Mouse (Mus musculus) cerebellum, postnatal 10 days (tissue): ENCODE data around the gene Gnat2.

Experiments used
- DNase-seq, 2 experiments: peaks; one replicate each; pipeline ENCODE4 v3.0.0; 2021; ENCODE audit warnings: mixed read lengths in 2 of 2

Gnat2 gene

DNA sequence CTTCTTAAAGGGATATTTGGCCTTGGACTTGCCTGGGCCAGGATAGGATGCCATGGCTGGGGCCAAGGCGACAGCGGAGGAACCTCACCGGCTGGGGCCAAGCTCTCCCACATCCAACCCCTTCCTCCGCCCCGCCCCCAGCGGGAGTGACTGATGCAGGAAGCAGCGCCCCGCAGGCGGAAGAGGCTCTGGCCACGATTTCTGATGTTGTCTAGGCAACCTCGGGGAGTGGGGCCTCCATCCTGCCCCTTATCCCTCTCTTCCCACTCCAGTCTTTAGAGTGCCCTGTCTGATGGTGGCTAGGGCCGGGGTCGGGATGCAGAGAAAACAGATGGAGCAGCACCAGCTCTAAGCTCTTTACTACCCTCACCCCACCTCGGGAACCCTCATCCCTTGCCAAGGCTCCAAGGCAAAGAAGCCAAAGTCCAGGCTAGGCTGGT, 7.3 kb upstream of the Gnat2 start:
- peak; percentile 95 to 98 for DNase-seq

DNA sequence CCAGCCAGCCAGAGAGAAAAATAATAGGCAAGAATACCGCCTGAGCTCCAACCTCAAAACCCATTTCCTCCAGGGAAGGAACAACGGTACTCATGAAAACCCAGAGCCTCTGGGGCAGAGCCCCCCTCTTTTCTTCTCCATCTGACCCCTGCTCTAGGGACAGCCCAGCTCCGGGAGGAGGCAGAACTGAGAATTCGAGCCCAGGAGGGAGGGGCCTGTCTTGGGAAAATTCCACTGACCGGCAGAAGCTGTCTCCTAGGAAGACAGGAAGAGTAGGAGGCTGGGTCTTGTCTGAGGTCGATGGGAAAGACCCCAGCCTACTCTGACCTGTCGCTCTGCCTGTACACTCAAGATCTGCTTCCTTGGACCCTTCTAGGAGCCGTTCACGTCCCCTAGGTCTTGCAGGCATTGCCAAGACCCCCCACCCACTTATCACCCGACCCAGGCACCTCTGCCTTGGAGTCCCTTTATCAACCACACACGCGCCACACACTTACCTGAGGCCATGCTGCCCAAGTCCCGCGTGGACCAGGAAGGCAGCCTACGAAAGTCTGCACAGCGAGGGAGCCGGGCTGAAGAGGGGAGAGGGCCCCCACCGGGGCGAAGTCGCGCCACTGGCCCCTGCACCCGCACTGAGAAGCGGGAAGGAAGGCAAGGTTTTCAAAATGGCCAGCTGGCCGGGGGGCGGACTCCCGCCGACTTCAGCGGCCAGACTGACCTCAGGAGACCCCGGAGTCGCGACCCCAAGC, 6.7 kb upstream of the Gnat2 start:
- peak; percentile 74 to 76 for DNase-seq

DNA sequence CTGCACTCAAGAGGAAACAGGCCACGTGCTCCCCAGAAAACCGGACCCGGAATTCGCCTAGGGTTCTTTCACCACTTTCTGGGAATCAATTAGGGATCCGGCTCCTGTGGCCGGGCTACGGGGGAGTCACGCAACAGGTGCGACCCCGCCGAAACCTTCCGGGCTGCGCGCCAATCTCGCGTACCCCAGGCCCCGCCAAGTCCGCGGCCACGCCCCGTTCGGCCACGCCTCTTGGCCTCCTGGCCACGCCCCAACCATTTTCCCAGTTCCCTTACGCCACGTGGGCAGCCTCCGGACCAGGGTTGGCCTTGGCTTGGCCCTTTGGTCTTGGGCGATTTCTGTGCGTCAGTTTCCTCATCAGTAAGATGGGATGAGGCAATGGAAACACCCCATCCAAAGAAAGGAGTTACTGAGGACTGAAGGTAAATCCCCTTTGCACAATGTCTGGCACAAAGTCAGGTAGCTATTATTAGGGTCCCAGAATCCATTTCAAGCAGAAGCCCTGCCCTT, 6.1 kb upstream of the Gnat2 start, which contains the start of gene Ampd2:
Ampd2 (minus strand) TSS at position 182 of the 510 bp plus-strand sequence.
- peak; percentile 76 to 80 for DNase-seq

- DNase-seq = no peak
These were observed 5.3 kb upstream of the Gnat2 start for GRCm38 (mm10) chr3:108087329-108087728.

DNA sequence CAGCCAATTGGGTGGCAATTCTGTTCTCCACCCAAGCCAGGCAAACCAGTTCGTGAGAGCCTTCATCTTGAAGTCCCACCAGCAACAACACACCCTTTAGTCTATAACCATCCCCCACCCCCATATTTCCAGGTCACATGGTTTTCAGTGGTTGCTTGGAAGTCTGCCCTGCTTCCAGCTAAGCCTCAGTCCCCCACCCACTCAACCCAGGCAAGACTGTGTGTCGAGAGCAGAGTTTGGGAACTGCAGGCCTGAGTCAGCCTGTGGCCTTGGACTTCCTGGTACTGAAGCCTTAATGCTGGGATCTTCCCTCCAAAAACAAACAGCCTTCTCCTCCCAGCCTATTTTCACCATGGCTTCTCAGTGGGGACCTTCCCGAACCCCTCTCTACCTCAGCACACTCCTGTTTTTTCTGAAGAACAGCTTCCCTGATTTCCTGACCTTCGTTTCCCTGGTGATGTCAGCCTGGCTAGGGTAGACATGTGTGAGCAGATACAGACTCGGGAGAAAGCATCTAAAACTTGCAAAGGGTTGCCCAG, 3.7 kb upstream of the Gnat2 start:
- DNase-seq = no peak

- DNase-seq = no peak
These were observed 2.7 kb upstream of the Gnat2 start for GRCm38 (mm10) chr3:108089916-108090315.

DNA sequence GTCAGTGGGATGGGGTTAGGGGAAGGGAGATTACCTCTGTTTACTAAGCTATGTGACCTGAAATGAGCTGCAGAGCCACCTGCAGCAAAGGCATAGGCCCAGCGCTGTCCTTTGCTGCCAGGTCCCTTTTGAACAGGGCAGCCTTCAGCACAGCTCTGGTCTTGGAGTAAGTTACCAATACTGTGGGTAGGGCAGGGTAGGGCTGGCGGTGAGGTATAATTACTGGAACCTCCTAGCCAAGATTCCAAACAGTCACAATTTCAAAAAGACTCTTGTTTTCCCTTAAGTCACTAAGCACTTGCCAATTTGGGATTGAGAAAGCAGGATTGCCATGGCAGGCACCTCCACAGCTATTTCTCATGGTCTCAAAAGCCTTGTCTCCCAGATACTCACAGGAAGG, 2.0 kb upstream of the Gnat2 start:
- no peak for DNase-seq

GRCm38 (mm10) chr3:108092030-108092429, 559 bp upstream of the Gnat2 start:
- no peak for DNase-seq

GRCm38 (mm10) chr3:108093306-108093705, 717 bp downstream of the Gnat2 start:
- no peak for DNase-seq

GRCm38 (mm10) chr3:108094146-108094545, 1.6 kb downstream of the Gnat2 start:
- peak in 1 of 2 experiments; percentile 45 for DNase-seq

DNA sequence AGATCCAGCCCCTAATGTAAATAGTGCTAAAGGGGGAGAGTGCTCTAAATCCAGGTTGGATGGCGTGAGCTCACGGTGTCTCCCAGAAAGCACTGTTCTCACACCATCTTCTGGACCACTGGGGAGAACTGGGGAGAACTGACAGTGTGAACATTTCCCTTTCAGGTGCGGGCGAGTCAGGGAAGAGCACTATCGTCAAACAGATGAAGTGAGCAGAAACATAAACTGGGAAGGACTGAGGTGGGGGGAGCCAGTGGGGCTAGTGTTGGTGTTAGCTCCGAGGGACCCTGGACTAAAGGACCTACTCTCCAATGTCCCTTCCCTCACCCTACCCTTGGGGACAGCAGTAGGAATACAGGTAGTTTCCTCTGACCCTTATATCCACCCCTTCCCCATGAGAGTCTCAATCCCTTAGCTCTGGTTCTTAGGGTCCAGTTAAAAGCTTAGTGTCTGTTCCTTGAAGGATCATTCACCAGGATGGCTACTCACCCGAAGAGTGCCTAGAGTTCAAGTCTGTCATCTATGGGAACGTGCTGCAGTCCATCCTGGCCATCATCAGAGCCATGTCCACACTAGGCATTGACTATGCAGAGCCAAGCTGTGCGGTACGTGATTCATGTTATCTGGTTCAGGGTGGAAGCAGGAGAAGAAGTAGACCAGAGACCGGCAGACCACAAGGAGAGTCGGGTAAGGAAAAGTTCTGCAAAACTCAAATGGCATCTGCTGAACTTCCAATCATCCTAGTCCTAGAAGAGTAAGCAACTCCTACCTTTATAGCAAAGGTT, 2.6 kb downstream of the Gnat2 start:
- no peak for DNase-seq

- DNase-seq = no peak
These were observed 3.6 kb downstream of the Gnat2 start for GRCm38 (mm10) chr3:108096226-108096625.

GRCm38 (mm10) chr3:108096726-108097125, 4.1 kb downstream of the Gnat2 start:
- no peak for DNase-seq

GRCm38 (mm10) chr3:108097656-108098055, 5.1 kb downstream of the Gnat2 start:
- no peak for DNase-seq

DNA sequence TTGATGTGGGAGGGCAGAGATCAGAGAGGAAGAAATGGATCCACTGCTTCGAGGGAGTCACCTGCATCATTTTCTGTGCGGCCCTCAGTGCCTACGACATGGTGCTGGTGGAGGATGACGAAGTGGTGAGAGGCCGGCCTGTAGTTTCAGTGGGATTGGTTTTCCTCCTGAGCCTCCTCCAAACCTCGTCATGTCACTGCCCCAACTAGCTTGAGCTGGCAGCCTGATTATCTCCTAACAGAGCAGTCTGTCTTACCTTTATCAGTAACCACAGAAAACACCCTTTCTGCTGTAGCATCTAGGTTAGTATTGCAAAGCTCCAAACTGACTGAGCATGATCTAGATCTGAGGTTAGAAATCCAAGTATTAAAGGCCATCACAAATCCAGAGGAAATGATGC, 5.7 kb downstream of the Gnat2 start:
- DNase-seq = no peak

DNA sequence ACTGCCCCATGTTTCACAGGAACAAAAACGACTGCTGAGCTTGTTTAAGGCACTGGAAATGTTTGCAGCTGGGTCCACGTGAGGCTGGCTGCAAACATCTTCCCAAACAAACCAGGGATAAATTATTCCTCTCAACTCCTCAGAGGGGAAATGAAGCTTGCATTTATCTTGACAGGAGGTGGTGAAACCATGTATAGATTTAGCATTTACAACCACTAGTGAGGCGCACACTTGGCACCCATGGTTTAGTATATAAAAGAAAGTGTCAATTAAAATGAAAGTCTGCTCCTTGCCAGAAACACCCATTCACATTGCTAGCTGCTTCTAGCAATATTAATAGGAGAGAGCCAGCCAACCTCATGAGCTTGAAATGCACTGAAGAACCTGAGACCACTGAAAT, 9.0 kb downstream of the Gnat2 start:
- no peak for DNase-seq

GRCm38 (mm10) chr3:108102075-108102474, 9.5 kb downstream of the Gnat2 start:
- DNase-seq = no peak

DNA sequence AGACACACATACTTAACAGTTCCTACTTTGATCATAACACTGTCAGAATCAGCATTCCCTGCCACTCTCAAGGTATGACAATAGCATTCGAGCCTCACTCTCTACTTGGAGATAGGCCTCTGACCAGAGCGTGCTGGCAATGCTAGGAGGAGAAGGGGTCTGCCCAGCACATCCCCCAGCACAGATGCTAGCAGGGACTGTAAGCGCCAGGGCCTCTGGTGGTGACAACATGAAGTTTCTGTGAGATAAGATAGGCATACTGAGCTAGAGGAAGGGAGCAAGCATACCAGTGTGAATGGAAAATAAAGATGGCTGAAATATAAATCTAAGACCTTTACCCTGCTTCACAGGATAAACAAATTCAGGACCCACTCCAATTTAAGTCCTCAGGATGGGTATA, 12.7 kb downstream of the Gnat2 start:
- DNase-seq = no peak

- DNase-seq = no peak
These were observed 18.7 kb downstream of the Gnat2 start for GRCm38 (mm10) chr3:108111320-108111719.

- DNase-seq = no peak
These were observed 19.7 kb downstream of the Gnat2 start for GRCm38 (mm10) chr3:108112246-108112645.

DNA sequence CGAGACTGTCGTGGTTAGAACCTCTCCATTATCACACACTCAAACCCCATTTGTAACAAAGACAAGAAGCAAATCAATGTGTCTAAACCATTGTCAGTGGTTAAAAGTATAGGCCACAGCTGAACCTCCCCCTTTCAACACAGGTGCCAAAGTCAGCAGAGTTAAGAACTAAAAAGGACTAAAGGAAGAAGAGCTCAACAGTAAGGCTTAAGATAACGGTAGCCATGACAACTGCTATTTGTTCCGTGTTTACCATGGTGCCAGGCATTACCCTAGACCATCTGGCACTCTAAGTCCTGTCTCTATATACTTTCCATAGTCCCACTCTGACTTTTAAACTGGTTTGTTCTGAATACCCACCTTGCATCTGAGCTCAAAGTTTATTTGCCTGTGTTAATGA, 20.1 kb downstream of the Gnat2 start:
- DNase-seq = no peak

DNA sequence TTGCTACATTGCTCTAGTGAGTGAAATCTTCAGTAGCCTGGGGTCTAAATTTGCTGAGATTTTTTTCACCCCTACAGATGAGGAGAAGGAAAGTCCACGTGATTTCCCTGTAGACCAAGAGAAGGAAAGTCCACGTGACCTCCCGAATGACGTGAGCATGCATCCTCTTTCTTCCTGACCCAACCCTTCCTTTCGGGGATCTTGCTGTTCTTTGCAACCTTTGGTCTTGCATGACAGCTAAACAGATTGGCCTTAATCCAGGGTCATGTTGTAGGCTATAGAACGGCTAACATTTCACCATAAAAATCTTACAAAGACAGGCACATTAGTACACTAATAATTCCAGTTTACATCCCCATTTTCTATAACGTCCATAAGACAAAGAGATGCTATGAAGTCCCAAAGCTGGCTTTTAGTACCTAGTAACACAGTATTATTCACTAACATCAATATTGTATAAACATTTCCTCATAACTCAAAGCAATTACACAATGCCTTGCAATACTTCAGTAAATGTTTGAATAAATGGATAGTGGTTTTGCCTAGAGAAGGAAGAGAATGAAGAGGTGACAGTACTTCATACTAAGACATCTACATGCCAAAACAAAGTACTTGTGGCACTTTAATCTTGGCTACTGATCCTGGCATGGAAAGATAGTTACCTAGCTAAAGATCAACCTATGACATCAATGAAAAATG, 21.2 kb downstream of the Gnat2 start:
- no peak for DNase-seq

DNA sequence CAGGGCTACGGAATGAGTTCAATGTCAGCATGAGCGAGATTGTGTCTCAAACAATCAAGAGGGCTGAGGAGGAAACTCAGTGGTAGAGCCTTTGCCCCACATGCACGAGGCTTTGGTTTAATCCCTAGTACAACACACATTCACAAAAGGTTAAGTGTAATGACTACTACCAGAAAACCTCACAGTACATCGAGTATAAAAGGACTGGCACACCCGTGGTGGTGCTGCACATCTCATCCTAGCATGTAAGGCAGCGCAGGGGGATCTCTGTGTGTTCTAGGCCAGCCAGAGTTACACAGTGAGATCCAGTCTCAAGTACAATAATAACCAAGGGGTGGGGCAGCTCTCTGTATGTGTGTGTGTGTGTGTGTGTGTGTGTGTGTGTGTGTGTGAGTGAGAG, 24.9 kb downstream of the Gnat2 start:
- DNase-seq = no peak
